Mouse (Mus musculus): ENCODE data around the gene Bak1. TPM values are rescaled to one million over a fixed set of nuclear protein-coding genes. Genes with fewer than 3 reads are reported as not detected.

Bak1 gene
- polyA plus RNA-seq (2015; fragmentation: Nextera tagmentation; extraction: Ambion mirVana), result 7.3 and 8.1 TPM in 2 replicates

GRCm38 (mm10) chr17:27028909-27029308, at the start of gene Bak1:
Bak1 (minus strand) TSS chr17:27029009.
- Histone ChIP-seq H3K9me3 (no peaks in the 10 kb centered on the region), H3K4me3 (replicated peaks) (peak within 1 kb of the TSS; percentile 66), H3K9ac (peak within 1 kb of the TSS; percentile 93), H3K4me1 (replicated peaks) (peaks cover 26% of the 10 kb centered on the region; the same call in 1 of the 2 replicates), H3K4me2 (replicated peaks) (peak within 1 kb of the TSS; percentile 83), H3K27me3 (replicated peaks) (no peaks in the 10 kb centered on the region), H3K27ac (peak within 1 kb of the TSS; percentile 73), H3K36me3 (peaks cover 6% of the 10 kb centered on the region; the same call in 1 of the 2 replicates)
- no peak for ATAC-seq
- 70% methylated on average over 3 of the region's 4 CpGs for WGBS

GRCm38 (mm10) chr17:27078499-27078898, 49.7 kb upstream of the Bak1 start:
- H3K27me3 ChIP-seq (replicated peaks), result no peaks in the 10 kb centered on the region
- no peak overlapping the region for H3K27ac ChIP-seq
- 85% methylated on average over 6 of the region's 6 CpGs for WGBS
- no peaks in the 10 kb centered on the region for H3K9me3 ChIP-seq
- H3K9ac ChIP-seq, result no peak overlapping the region
- no peak overlapping the region for H3K4me3 ChIP-seq (replicated peaks)
- H3K36me3 ChIP-seq, result no peaks in the 10 kb centered on the region; the same call in 1 of the 2 replicates
- no peak overlapping the region for H3K4me2 ChIP-seq (replicated peaks)
- H3K4me1 ChIP-seq (replicated peaks), result peaks cover 44% of the 10 kb centered on the region
- no peak for ATAC-seq

- Histone ChIP-seq H3K36me3 (no peaks in the 10 kb centered on the region; the same call in 1 of the 2 replicates), H3K4me1 (replicated peaks) (peaks cover 40% of the 10 kb centered on the region)
Measured at GRCm38 (mm10) chr17:27077920-27078319, 49.1 kb upstream of the Bak1 start.

GRCm38 (mm10) chr17:27077133-27077532, 48.3 kb upstream of the Bak1 start:
- H3K4me1 ChIP-seq (replicated peaks), result peaks cover 37% of the 10 kb centered on the region
- H3K4me2 ChIP-seq (replicated peaks), result no peak overlapping the region
- H3K36me3 ChIP-seq, result no peaks in the 10 kb centered on the region; the same call in 1 of the 2 replicates
- H3K27me3 ChIP-seq (replicated peaks), result no peaks in the 10 kb centered on the region
- H3K27ac ChIP-seq, result no peak overlapping the region
- no peak overlapping the region for H3K4me3 ChIP-seq (replicated peaks)
- H3K9me3 ChIP-seq, result no peaks in the 10 kb centered on the region
- 95% methylated on average over 7 of the region's 7 CpGs for WGBS
- H3K9ac ChIP-seq, result no peak overlapping the region
- ATAC-seq, result no peak

More at GRCm38 (mm10) chr17:27077920-27078319, 49.1 kb upstream of the Bak1 start:
- Histone ChIP-seq H3K4me3 (replicated peaks) (no peak overlapping the region), H3K9me3 (no peaks in the 10 kb centered on the region), H3K27ac (no peak overlapping the region), H3K27me3 (replicated peaks) (no peaks in the 10 kb centered on the region), H3K4me2 (replicated peaks) (no peak overlapping the region), H3K9ac (no peak overlapping the region)
- no peak for ATAC-seq
- 78% methylated on average over 6 of the region's 6 CpGs for WGBS

- Histone ChIP-seq H3K4me2 (replicated peaks) (no peak overlapping the region), H3K27me3 (replicated peaks) (no peaks in the 10 kb centered on the region), H3K4me1 (replicated peaks) (peaks cover 29% of the 10 kb centered on the region), H3K9ac (0 out of 2 replicates have a peak overlapping the region, but pooled peaks have one; percentile 3), H3K27ac (peak overlapping the region; percentile 58; the same call in 1 of the 2 replicates), H3K4me3 (replicated peaks) (no peak overlapping the region), H3K36me3 (no peaks in the 10 kb centered on the region; the same call in 1 of the 2 replicates), H3K9me3 (no peaks in the 10 kb centered on the region)
- peak; percentile 73 for ATAC-seq
- WGBS, result 78% methylated on average over 17 of the region's 17 CpGs
Measured at GRCm38 (mm10) chr17:27074849-27075745, 46.3 kb upstream of the Bak1 start.

- ATAC-seq, result 0 out of 2 replicates have a peak, but pooled peaks have one; percentile 11
- H3K9ac ChIP-seq, result 0 out of 2 replicates have a peak overlapping the region, but pooled peaks have one; percentile 3
- 63% methylated on average over 6 of the region's 6 CpGs for WGBS
Measured at GRCm38 (mm10) chr17:27074236-27074635, 45.4 kb upstream of the Bak1 start.

GRCm38 (mm10) chr17:27073778-27074177, 45.0 kb upstream of the Bak1 start:
- H3K4me2 ChIP-seq (replicated peaks), result no peak overlapping the region
- no peaks in the 10 kb centered on the region for H3K27me3 ChIP-seq (replicated peaks)
- ATAC-seq, result peak; percentile 53
- no peaks in the 10 kb centered on the region; the same call in 1 of the 2 replicates for H3K36me3 ChIP-seq
- H3K4me1 ChIP-seq (replicated peaks), result peaks cover 34% of the 10 kb centered on the region
- no peaks in the 10 kb centered on the region for H3K9me3 ChIP-seq
- H3K4me3 ChIP-seq (replicated peaks), result no peak overlapping the region
- H3K27ac ChIP-seq, result peak overlapping the region; percentile 58
- no peak overlapping the region for H3K9ac ChIP-seq
- WGBS, result 60% methylated on average over 9 of the region's 9 CpGs

More at GRCm38 (mm10) chr17:27074236-27074635, 45.4 kb upstream of the Bak1 start:
- Histone ChIP-seq H3K4me2 (replicated peaks) (no peak overlapping the region), H3K4me3 (replicated peaks) (no peak overlapping the region), H3K27me3 (replicated peaks) (no peaks in the 10 kb centered on the region), H3K9me3 (no peaks in the 10 kb centered on the region), H3K4me1 (replicated peaks) (peaks cover 33% of the 10 kb centered on the region), H3K36me3 (no peaks in the 10 kb centered on the region; the same call in 1 of the 2 replicates), H3K27ac (peak overlapping the region; percentile 58)

- Histone ChIP-seq H3K36me3 (no peaks in the 10 kb centered on the region; the same call in 1 of the 2 replicates), H3K4me2 (replicated peaks) (no peak overlapping the region), H3K27ac (no peak overlapping the region), H3K4me1 (replicated peaks) (peaks cover 34% of the 10 kb centered on the region), H3K27me3 (replicated peaks) (no peaks in the 10 kb centered on the region), H3K9me3 (no peaks in the 10 kb centered on the region), H3K9ac (no peak overlapping the region), H3K4me3 (replicated peaks) (no peak overlapping the region)
- no peak for ATAC-seq
- 84% methylated on average over 5 of the region's 5 CpGs for WGBS
Measured at GRCm38 (mm10) chr17:27073126-27073525, 44.3 kb upstream of the Bak1 start.

GRCm38 (mm10) chr17:27072363-27072762, 43.6 kb upstream of the Bak1 start:
- no peak overlapping the region for H3K9ac ChIP-seq
- H3K4me3 ChIP-seq (replicated peaks), result no peak overlapping the region
- no peak overlapping the region for H3K27ac ChIP-seq
- no peaks in the 10 kb centered on the region for H3K9me3 ChIP-seq
- H3K4me1 ChIP-seq (replicated peaks), result peaks cover 34% of the 10 kb centered on the region
- no peak overlapping the region for H3K4me2 ChIP-seq (replicated peaks)
- H3K36me3 ChIP-seq, result no peaks in the 10 kb centered on the region; the same call in 1 of the 2 replicates
- no peak for ATAC-seq
- WGBS, result 91% methylated on average over 8 of the region's 8 CpGs
- no peaks in the 10 kb centered on the region for H3K27me3 ChIP-seq (replicated peaks)

- Histone ChIP-seq H3K36me3 (no peaks in the 10 kb centered on the region), H3K9ac (no peak overlapping the region), H3K4me3 (replicated peaks) (no peak overlapping the region), H3K4me1 (replicated peaks) (peaks cover 41% of the 10 kb centered on the region), H3K27me3 (replicated peaks) (no peaks in the 10 kb centered on the region), H3K27ac (no peak overlapping the region), H3K9me3 (no peaks in the 10 kb centered on the region), H3K4me2 (replicated peaks) (no peak overlapping the region)
- ATAC-seq, result no peak
- 54% methylated on average over 6 of the region's 6 CpGs for WGBS
Measured at GRCm38 (mm10) chr17:27071630-27072029, 42.8 kb upstream of the Bak1 start.

- no peak for ATAC-seq
- H3K36me3 ChIP-seq, result no peaks in the 10 kb centered on the region
- WGBS, result 88% methylated on average over 7 of the region's 7 CpGs
Measured at GRCm38 (mm10) chr17:27070913-27071312, 42.1 kb upstream of the Bak1 start.

GRCm38 (mm10) chr17:27069071-27069470, 40.3 kb upstream of the Bak1 start:
- Histone ChIP-seq H3K27ac (0 out of 2 replicates have a peak overlapping the region, but pooled peaks have one; percentile 3), H3K9ac (no peak overlapping the region), H3K4me2 (replicated peaks) (no peak overlapping the region), H3K4me3 (replicated peaks) (no peak overlapping the region), H3K9me3 (no peaks in the 10 kb centered on the region), H3K36me3 (no peaks in the 10 kb centered on the region), H3K27me3 (replicated peaks) (no peaks in the 10 kb centered on the region), H3K4me1 (replicated peaks) (peaks cover 44% of the 10 kb centered on the region)
- WGBS, result 69% methylated on average over 5 of the region's 5 CpGs
- ATAC-seq, result no peak

More at GRCm38 (mm10) chr17:27070913-27071312, 42.1 kb upstream of the Bak1 start:
- H3K27me3 ChIP-seq (replicated peaks), result no peaks in the 10 kb centered on the region
- H3K9ac ChIP-seq, result no peak overlapping the region
- no peak overlapping the region for H3K4me2 ChIP-seq (replicated peaks)
- no peaks in the 10 kb centered on the region for H3K9me3 ChIP-seq
- H3K4me1 ChIP-seq (replicated peaks), result peaks cover 45% of the 10 kb centered on the region
- no peak overlapping the region for H3K27ac ChIP-seq
- H3K4me3 ChIP-seq (replicated peaks), result no peak overlapping the region

All from intestine, embryonic 15.5 days (tissue).